Mouse (Mus musculus) T-helper 1 cell (primary cell): ENCODE measurements around the gene Rtel1.
"Not testable (repeated sequence)": the region's sequence is repeated elsewhere in the genome, so short reads cannot be mapped to it uniquely, and the experiment has no call there.

Experiments used
- in situ Hi-C: fragments of 300-600 bp; cut with MboI, MseI; formaldehyde crosslinking; loops from one replicate; pipeline ENCODE4 v1.15.1; 2025; ENCODE audit warnings: high pct_unique_total_duplicates

Gene Rtel1

DNA sequence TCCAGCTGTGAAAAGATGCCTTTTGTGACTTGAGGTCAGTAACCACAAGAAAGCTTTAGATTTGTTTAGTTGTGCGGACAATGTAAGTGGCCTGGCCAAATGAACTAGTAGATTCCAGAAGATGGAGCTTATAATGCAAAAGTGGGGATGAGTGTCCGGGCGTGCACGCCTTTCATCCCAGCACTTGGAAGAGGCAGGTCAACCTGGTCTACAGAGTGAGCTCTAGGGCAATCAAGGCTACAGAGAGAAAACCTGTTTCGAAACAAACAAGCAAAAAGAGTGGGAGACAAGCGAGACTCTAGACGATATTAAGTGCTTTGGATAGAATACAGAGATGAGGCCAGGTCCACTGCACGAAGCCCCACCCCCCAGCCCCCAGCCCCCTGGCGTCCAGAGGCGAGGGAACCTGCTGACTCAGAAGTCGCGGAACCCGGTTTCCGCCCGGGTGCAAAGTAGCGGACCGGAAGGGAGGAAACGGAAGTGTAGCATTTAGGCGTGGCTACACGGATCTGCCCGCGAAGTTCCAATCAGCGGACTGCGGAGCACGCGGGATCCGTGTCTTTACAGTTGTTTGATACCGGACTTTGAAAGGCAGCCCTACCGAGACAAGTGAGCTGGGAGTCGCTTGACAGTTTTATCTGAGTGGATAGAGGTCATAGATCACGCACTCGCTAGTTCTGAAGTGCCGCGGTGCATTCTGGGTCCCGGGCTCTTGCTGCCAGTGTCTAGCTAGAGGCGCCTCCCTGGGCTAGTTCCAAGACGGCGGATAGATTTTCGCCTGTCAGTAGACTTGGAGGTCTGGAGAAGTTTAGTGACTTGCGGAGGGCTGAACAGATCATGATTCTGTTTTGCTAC lies at the start of gene Rtel1:
Gene Rtel1, plus strand, starts transcription at position 492 of the 855 bp plus-strand sequence.
- in situ Hi-C loops = no loop called here

DNA sequence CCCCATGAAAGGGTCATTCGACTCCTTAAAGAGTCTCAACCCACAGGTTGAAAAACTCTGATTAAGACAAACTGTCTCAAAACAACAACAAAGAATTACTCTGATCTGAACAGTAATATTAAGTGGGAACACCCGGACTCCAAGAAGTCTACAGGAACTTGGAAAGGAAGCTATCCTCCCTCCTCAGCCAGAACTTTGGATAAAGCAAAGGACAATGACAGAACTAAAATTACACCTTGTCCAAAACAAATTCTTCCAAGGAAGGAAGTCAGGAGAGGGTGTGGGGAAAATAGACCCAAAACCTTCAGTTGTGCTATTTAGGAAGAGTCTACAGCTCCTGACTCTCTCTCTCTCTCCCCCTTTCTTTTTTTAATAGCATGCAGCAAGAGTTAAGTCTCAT lies 47.4 kb upstream of the Rtel1 start:
- in situ Hi-C loops = no loop called here

DNA sequence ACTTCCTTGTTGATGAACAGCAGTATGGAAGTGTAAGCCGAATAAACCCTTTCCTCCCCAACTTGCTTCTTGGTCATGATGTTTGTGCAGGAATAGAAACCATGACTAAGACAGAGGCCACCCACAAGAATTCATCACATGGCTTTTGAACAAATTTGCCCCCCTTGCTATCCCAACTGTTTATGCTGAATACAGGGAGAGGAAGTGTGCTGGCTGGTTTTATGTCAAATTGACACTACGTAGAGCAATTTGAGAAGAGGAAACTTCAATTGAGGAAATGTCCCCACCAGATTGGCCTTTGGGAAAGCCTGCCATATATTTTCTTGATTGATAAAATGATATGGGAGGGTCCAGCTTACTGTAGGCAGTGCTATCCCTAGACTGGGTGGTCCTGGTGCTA lies 45.7 kb upstream of the Rtel1 start:
- in situ Hi-C loops = no loop called here

DNA sequence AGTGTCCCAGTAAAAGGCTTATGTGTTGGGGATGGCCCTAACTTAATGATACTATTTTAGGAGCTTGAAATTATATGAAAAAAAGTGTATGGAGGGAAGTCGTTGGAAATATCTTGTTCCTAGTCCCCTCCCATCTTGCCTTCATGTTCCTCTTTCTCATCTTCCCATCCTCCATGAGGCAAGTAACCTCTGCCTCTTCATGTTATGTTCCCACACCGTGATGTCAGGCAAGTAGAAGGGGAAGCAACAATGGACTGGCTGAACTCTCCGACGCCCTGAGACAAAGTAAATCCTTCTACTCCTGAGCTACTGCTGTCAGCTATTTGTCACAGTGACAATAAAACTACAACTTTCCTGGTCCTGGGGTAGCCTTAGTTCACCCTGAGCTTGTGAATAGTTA lies 44.9 kb upstream of the Rtel1 start:
- in situ Hi-C loops = no loop called here

- in situ Hi-C loops = no loop called here
These were observed 42.8 kb upstream of the Rtel1 start for GRCm38 (mm10) chr2:181276766-181277165.

DNA sequence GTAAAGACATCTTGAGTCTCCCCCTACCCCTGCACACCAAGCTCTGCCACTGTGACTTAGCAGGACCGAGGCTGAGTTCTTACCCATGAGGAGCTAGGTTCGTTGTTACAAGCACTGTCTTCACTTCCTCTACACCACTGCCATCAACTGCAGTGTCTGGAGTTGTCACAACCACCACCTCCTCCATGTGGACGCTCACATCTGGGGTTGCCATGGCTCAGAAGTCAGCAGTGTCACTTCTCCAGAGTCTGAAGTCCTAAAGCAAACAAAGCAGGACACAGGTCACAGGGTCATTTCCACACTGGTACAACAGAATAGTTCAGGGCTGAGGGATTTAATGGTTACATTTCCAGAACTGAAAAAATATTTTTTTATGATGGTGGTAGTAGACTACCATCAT lies 41.7 kb upstream of the Rtel1 start:
- in situ Hi-C loops = no loop called here

- in situ Hi-C loops = no loop called here
These were observed 39.6 kb upstream of the Rtel1 start for GRCm38 (mm10) chr2:181279968-181280367.

- in situ Hi-C loops = no loop called here
These were observed 32.8 kb upstream of the Rtel1 start for GRCm38 (mm10) chr2:181286629-181287337.

DNA sequence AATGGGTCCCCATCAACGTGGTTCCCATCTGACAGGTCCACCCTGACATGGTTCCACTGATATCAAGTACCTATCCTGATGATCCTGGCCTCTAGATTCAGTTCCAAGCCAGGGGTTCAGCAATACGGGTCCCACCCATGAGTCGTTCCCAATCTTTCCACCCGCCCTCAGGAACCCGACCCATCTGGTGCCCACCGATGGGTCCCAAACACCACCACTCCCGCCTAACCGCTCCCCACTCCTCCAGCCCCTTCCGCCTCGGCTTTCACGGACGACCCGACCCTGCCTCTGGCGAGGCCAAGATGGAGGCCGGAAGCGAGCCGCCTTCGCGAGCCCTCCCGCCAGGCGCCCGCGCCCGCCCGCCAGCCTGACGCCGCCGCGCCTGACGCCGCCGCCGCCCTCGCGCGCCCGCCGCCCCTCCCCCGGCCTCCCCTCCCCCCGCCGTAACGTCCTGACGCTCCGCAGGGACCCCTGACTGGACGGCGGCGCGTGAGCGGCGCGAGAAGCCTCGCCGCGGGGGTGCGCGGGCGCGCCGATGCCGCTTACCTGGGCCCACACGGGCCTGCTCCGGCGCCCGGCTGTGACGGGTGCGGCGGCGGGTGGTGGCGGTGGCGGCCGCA lies 32.1 kb upstream of the Rtel1 start:
- in situ Hi-C loops = no loop called here

DNA sequence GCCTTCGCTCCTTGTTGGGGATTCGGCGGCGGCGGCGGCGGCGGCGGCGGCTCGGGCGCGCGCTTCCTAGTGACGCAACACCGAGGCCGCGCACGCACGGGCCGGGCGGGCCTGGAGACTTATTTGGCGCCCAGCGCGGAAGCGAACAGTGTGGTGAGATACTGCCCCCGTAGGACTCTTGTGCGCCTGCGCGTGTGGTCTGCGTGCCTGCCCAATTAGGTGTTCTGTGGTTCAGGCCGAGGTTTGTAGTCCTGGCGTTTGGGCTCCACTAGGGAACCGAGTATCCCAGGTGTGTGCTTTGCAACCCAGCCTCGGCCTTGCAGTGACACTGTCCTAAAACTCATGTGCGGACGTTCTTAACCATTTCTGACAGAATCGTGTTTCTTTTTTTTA lies 31.6 kb upstream of the Rtel1 start, which contains the start of gene Gmeb2:
Gene Gmeb2, minus strand, starts transcription at position 78 of the 393 bp plus-strand sequence.
- in situ Hi-C loops = not testable (repeated sequence)

DNA sequence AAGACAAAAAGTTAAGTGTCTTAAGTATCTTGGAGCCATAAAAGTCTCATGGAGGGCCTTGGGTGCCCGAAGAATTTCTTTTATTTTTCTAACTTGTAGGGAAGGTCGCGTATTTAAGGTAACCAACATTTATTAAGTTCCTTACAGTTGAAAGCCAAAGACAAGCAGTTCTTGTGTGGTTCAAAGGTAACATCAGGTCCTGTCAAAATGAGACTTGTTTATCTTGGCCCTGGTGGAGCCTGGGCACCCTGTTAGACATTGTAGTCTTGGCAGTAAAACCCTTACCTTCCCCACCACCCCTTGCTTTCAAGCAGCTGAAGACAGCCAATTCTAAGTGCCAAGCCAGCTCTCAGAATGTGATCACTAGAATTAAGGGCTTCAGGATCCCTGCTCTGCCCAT lies 30.8 kb upstream of the Rtel1 start:
- in situ Hi-C loops = no loop called here

DNA sequence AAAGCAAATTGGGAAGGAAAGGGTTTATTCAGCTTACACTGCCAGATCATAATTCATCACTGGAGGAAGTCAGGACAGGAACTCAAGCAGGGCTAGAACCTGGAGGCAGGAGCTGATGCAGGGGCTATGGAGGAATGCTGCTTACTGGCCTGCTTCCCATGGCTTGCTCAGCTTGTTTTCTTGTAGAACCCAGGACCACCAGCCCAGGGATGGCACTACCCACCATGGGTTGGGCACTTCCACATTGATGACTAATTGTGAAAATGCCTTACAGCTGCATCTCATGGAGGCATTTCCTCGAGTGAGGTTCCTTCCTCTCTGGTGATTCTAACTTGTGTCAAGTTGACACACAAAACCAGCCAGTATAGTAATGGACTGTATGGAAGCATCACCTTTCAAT lies 28.6 kb upstream of the Rtel1 start:
- in situ Hi-C loops = no loop called here

DNA sequence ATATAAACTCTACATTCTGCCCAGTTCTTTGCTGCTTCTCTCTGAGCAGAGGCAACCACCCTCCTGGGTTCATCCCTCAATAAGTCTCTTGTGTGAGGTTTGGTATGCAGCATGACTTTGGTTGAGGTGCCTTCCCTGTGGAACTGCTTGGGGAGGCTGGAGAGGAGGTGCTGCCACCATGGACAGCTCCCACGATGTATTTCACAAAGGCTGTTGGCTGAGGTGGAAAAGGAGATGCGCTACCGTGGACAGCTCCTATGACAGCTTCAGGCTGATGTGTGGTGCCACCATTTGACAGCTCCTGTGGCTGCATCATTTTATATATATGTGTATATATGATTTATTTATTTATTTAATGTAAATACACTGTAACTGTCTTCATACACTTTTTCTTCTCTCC lies 17.5 kb upstream of the Rtel1 start:
- in situ Hi-C loops = no loop called here

GRCm38 (mm10) chr2:181304944-181305343 lies 14.6 kb upstream of the Rtel1 start:
- in situ Hi-C loops = no loop called here

DNA sequence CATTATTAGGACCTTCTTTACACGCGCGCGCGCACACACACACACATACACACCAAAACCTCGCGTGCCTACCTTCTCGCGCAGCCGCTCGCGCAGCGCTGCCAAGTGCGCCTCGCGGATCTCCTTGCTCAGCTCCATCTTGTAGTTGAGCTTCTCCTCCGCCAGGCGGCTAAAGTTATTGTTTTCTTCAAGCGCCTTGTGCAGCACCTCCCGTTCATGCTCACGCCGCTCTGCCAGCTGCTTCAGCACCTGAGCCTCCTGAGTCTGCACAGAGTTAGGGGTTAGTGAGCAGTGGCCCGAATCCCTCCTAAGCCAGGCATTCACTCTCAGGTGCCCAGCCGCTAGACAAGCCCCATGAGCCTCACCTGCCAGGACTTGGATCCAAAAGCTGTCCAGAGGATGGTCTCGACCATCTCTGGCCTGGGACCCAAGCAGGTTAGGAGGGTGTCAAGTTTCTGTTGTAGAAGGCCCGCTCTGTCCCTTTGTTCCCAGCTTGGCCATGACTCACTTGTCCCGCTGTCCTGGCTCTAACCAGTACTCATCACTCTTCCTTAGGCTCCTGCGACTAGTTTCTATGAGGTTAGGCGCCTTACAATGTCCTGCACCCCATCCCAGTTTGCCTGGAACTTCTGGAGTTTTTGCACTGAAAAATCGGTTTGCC lies 12.3 kb upstream of the Rtel1 start:
- in situ Hi-C loops = no loop called here

GRCm38 (mm10) chr2:181312435-181312834 lies 7.1 kb upstream of the Rtel1 start:
- in situ Hi-C loops = no loop called here

DNA sequence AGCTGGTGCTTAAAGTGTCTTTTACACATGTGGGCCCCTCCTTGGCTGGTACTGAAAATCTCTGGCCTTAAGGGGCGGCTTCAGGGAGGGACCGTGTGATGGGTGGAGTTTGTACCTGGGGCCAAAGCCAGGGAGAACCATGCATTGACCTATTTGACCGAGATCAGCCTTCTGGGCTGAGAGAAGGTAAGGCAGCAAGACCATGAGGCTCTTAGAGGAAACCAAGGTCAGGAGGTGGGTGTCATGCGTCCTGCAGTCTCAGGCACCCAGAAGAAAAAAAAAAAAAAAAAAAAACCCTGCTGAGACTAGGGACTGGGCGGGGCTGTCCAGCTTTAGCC lies 6.6 kb upstream of the Rtel1 start:
- in situ Hi-C loops = no loop called here

GRCm38 (mm10) chr2:181313344-181314079 lies 6.0 kb upstream of the Rtel1 start:
- in situ Hi-C loops = no loop called here

GRCm38 (mm10) chr2:181314080-181314810 lies 5.3 kb upstream of the Rtel1 start, which contains the start of gene Stmn3:
Stmn3 (minus strand) TSS chr2:181314500.
- in situ Hi-C loops = no loop called here

- in situ Hi-C loops = no loop called here
These were observed 562 bp downstream of the Rtel1 start for GRCm38 (mm10) chr2:181320103-181320499.

DNA sequence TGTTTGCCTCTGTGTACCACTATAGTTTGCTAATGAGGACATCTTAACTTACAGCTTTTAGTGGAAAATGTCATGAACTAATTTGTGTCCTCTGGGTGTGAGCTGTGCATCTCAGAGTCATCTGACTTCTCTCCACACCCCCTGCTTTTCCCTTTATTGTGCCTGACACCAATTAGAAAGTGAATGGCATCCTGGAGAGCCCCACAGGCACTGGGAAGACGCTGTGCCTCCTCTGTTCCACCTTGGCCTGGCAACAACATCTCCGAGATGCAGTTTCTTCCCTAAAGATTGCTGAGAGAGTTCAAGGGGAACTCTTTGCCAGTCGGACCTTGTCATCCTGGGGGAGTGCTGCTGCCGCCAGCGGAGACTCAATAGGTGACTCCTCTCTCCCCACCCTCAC lies 2.6 kb downstream of the Rtel1 start:
- in situ Hi-C loops = no loop called here
